Mouse (Mus musculus) stomach, embryonic 15.5 days (tissue): Measurements from ENCODE around the gene Slc25a35. TPM values are rescaled to one million over a fixed set of nuclear protein-coding genes. Genes with fewer than 3 reads are reported as not detected.
"Not testable (repeated sequence)": the region's sequence is repeated elsewhere in the genome, so short reads cannot be mapped to it uniquely, and the experiment has no call there.

Experiments used
- ATAC-seq: fragments of 200-750 bp; cut with Nextera tagmentation; 2 replicates; pipeline ENCODE4 v1.8.0; 2017; ENCODE audit warnings: low read depth, moderate number of reproducible peaks, moderate TSS enrichment; ENCODE audit not compliant: insufficient read depth, low FRiP score
- H3K27ac ChIP-seq: fragments of 300-500 bp; sonication (generic); 2 replicates; pipeline ENCODE4 v1.5.1; 2015; ENCODE audit warnings: mild to moderate bottlenecking, inconsistent platforms
- H3K27me3 ChIP-seq: fragments of 300-500 bp; sonication (generic); replicated peaks from 2 replicates; pipeline ENCODE4 v1.6.1; 2015; ENCODE audit warnings: inconsistent platforms
- H3K36me3 ChIP-seq: fragments of 300-500 bp; sonication (generic); 2 replicates; pipeline ENCODE4 v1.6.1; 2015; ENCODE audit warnings: inconsistent platforms
- H3K4me1 ChIP-seq: fragments of 300-500 bp; sonication (generic); 2 replicates; pipeline ENCODE4 v1.6.1; 2015; ENCODE audit warnings: inconsistent platforms
- H3K4me2 ChIP-seq: fragments of 300-500 bp; sonication (generic); 2 replicates; pipeline ENCODE4 v1.6.1; 2015; ENCODE audit warnings: mild to moderate bottlenecking, inconsistent platforms
- H3K4me3 ChIP-seq: fragments of 300-500 bp; sonication (generic); replicated peaks from 2 replicates; pipeline ENCODE4 v1.5.1; 2015; ENCODE audit warnings: inconsistent platforms
- H3K9ac ChIP-seq: fragments of 300-500 bp; sonication (generic); 2 replicates; pipeline ENCODE4 v1.6.1; 2015; ENCODE audit warnings: inconsistent platforms
- H3K9me3 ChIP-seq: fragments of 300-500 bp; sonication (generic); 2 replicates; pipeline ENCODE4 v1.6.1; 2016; ENCODE audit warnings: inconsistent platforms
- WGBS: fragments of 180-500 bp; shearing (Covaris S2); methylation state at CpG from one replicate; pipeline ENCODE4 v1.1.7; 2015; 5-methylcytosine and 5-hydroxymethylcytosine counted together
- microRNA-seq: library from miRNA; unstranded; fragments of <30 nt; microRNA quantifications from one replicate; pipeline ENCODE4, GENCODE M21; 2016
- polyA plus RNA-seq: library from polyadenylated mRNA; unstranded; fragments of >200 nt; fragmentation: Nextera tagmentation; extraction: Ambion mirVana; gene quantifications from 2 replicates; pipeline ENCODE4 v1.2.1, GENCODE M21; 2015

Gene Slc25a35
- polyA plus RNA-seq, 1 experiment from 2014 or later, result 5.1 TPM

DNA sequence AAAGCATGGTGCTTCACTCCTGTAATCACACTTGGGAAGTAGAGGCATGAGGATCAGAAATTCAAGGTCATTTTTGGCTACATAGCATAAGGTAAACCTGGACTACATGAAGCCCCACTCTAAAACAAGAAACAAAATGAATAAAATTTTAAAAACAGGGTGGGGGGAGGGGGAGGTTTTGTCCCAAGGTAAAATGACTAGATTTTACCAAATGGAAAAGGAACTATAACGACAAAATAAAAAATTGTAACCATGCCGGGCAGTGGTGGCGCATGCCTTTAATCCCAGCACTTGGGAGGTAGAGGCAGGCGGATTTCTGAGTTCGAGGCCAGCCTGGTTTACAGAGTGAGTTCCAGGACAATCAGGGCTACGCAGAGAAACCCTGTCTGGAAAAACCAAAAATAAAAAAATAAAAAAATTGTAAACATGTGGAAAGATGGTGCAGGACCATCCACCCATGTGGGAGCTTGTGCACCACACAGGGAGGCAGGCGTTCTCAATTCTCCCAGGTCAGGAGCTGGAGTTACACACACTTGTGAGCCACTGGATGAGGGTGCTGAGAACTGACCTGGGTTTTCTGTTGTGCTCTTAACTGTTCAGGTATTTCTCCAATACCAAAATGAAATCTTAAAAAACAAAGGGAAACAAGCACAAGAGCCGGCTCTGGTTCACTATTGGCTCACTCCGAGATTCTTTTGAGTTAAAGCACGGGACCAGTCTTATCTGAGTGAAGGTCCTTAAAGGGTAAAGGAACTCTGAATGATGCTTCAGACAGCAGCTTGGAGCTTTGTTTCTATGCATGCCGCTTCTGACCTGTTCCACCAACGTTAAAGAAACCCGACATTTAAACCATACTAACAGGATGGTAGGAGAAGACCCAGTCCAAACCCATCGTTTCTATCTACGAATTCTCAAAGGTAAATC, 42.7 kb downstream of the Slc25a35 start:
- Histone ChIP-seq H3K27ac (no peak overlapping the region), H3K9ac (no peak overlapping the region), H3K27me3 (no peaks in the 10 kb centered on the region), H3K36me3 (no peaks in the 10 kb centered on the region), H3K4me3 (no peak overlapping the region), H3K4me1 (peaks cover 4% of the 10 kb centered on the region; the same call in 1 of the 2 replicates), H3K9me3 (no peaks in the 10 kb centered on the region), H3K4me2 (peak overlapping the region; percentile 79; the same call in 1 of the 2 replicates)
- 89% methylated on average over 15 of the region's 15 CpGs for WGBS
- no peak for ATAC-seq

DNA sequence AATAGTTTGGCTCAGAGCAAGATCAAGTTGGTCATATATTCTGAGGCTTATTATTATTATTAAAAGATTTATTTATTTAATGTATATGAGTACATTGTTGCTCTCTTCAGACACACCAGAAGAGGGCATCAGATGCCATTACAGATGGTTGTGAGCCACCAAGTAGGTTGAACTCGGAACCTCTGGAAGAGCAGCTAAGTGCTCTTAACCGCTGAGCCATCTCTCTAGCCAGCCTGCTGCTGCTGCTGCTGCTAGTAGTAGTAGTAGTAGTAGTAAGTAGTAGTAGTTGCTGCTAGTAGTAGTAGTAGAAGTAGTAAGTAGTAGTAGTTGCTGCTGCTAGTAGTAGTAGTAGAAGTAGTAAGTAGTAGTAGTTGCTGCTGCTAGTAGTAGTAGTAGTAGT, 43.5 kb downstream of the Slc25a35 start:
- H3K27me3 ChIP-seq, H3K36me3 ChIP-seq, H3K9me3 ChIP-seq, H3K9ac ChIP-seq, ATAC-seq, H3K4me1 ChIP-seq: not testable (repeated sequence)
- peak overlapping the region; percentile 88; the same call in 1 of the 2 replicates for H3K27ac ChIP-seq
- H3K4me3 ChIP-seq, result peak overlapping the region; percentile 51
- peak overlapping the region; percentile 79 for H3K4me2 ChIP-seq
- 60% methylated on average over 2 of the region's 2 CpGs for WGBS

DNA sequence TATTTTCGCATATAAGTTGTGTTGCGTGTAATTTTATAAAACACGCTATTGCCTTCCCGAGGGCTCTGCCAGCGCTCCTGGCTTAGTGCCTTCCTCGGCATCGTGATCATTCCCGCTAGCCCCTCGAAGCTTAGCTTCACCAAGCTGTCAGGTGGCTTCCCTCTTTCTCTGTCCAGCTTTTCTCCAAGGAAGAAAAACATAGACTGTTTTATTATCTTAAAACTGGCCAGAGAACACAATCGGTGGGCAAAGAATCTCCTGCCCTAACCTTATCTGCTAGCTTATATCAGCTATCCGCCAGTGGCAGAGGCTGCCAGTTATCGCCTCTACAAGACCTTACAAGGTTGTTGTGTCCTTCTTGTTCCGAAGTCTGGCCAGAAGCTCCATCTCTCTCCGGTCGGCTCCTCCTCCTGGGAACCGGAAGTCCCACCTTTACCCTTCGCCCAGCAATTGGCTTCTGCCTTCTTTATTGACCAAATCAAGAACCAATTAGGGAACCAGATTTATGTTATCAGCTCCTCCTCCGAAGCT, 44.2 kb downstream of the Slc25a35 start:
- ATAC-seq, result peak; percentile 75
- peaks cover 11% of the 10 kb centered on the region for H3K4me1 ChIP-seq
- H3K36me3 ChIP-seq, result no peaks in the 10 kb centered on the region
- peak overlapping the region; percentile 88 for H3K27ac ChIP-seq
- H3K4me2 ChIP-seq, result peak overlapping the region; percentile 79
- peak overlapping the region; percentile 29; the same call in 1 of the 2 replicates for H3K9ac ChIP-seq
- no peaks in the 10 kb centered on the region for H3K9me3 ChIP-seq
- no peaks in the 10 kb centered on the region for H3K27me3 ChIP-seq
- WGBS, result 2% methylated on average over 18 of the region's 18 CpGs
- peak overlapping the region; percentile 51 for H3K4me3 ChIP-seq

DNA sequence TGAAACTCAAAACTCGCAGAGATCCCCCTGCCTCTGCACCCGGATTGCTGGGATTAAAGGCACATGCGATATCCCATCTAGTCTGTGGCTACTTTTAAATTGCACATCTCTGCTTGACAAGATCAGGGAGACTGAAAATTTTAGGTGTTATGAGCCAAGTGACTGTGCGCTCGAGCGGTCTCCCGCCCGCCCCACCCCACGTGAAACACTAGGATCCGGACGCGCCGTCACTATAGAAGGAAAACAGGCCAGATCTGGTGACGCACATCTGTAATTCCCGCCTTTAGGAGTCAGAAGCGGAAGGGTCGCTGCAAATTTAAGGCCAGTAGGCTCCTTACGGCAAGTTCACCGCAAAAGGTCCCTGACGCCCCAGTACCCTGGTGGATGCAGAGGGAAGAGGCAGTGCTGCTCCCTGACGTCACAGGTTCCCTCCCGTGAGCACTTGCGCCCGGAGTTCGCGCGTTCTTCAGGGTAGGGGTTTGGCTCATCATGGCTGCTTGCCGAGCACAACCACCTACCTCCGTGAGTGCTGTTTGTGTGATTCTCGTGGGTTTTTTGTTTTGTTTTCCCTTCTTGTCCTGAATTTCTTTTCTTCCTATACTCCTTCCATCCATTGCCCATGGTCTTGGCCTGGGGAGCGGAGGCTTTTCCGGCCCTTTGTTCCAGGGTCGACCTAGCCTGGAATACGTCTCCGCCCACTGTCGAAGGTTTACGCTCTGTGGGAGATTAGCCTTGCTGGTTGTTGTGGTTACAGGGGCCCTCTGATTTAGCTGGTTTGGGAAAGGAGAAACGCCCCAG, 47.9 kb downstream of the Slc25a35 start, which contains the start of gene Ctc1:
TSS of gene Ctc1 (plus strand) at position 268 of the 798 bp plus-strand sequence.
- H3K4me1 ChIP-seq, result peaks cover 10% of the 10 kb centered on the region
- H3K27ac ChIP-seq, result peak within 1 kb of the TSS; percentile 95
- no peaks in the 10 kb centered on the region for H3K36me3 ChIP-seq
- no peaks in the 10 kb centered on the region for H3K9me3 ChIP-seq
- 2% methylated on average over 38 of the region's 38 CpGs for WGBS
- peak; percentile 92 for ATAC-seq
- H3K4me3 ChIP-seq, result peak within 1 kb of the TSS; percentile 63
- peak within 1 kb of the TSS; percentile 56 for H3K9ac ChIP-seq
- peak within 1 kb of the TSS; percentile 69 for H3K4me2 ChIP-seq
- H3K27me3 ChIP-seq, result no peaks in the 10 kb centered on the region

DNA sequence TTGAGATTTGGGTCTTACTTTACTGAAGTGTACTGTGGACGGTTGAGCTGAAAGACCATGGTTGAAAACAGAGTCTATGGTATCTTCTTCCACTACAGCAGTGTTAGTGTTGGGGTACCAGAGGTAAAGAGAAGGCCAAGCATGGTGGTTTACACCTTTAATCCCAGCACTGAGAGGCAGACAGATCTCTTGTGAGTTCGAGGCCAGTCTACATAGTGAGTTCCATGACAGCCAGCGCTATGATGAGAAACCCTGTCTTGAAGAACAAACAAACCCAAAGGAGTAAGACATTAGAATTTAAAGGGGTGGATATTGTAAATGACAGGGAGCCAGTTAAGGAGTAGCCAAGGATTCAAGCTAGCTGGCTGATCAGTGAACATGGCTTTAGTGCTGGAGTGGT, 48.8 kb downstream of the Slc25a35 start:
- Histone ChIP-seq H3K4me3 (peak overlapping the region; percentile 63), H3K4me1 (peaks cover 10% of the 10 kb centered on the region), H3K9ac (0 out of 2 replicates have a peak overlapping the region, but pooled peaks have one; percentile 9), H3K36me3 (peaks cover 2% of the 10 kb centered on the region; the same call in 1 of the 2 replicates), H3K4me2 (peak overlapping the region; percentile 69), H3K9me3 (no peaks in the 10 kb centered on the region), H3K27ac (peak overlapping the region; percentile 95), H3K27me3 (no peaks in the 10 kb centered on the region)
- WGBS, result 53% methylated on average over 3 of the region's 3 CpGs
- ATAC-seq, result no peak

DNA sequence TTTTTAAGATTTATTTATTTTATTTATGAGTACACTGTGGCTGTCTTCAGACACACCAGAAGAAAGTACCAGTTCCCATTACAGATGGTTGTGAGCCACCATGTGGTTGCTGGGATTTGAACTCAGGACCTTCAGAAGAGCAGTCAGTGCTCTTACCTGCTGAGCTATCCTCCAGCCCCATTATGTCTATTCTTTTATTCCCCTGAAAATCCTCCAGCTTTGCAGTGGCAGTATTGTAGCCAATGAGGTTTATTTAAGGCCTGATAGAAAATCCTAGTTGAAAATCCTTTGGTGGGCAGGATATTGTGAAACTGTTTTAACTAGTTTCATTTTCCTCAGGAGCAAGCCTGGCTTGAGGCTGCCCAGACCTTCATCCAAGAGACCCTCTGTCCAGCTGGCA, 52.8 kb downstream of the Slc25a35 start:
- Histone ChIP-seq H3K4me1 (peaks cover 10% of the 10 kb centered on the region), H3K4me3 (no peak overlapping the region), H3K27ac (no peak overlapping the region), H3K27me3 (no peaks in the 10 kb centered on the region), H3K4me2 (no peak overlapping the region), H3K9me3 (no peaks in the 10 kb centered on the region), H3K9ac (no peak overlapping the region), H3K36me3 (peaks cover 31% of the 10 kb centered on the region)
- no peak for ATAC-seq

Small RNA genes within 50 kb of the gene (microRNA-seq; reads per million reads assigned to microRNA genes)
- 3.3 reads per million, percentile 13 among the genes with 10 or more reads in this experiment for gene Mir3062

Other genes with a start within 250 kb of the Slc25a35 start
- 78.7 and 80.4 TPM in 2 replicates for gene Ndel1, start 96.3 kb upstream of the Slc25a35 start, polyA plus RNA-seq
- gene Rnf222, start 79.6 kb upstream of the Slc25a35 start, polyA plus RNA-seq, result 0.22 and 0.64 TPM in 2 replicates
- gene Rpl26, start 66.5 kb upstream of the Slc25a35 start, polyA plus RNA-seq, result 1,013 and 1,066 TPM in 2 replicates
- not detected in 2 replicates for gene Odf4, start 41.0 kb upstream of the Slc25a35 start, polyA plus RNA-seq
- 8.5 and 8.8 TPM in 2 replicates for gene Arhgef15, start 10.7 kb upstream of the Slc25a35 start, polyA plus RNA-seq
- gene Rangrf, start 7.1 kb downstream of the Slc25a35 start, polyA plus RNA-seq, result 55.9 and 63.0 TPM in 2 replicates
- gene Pfas, start 40.3 kb downstream of the Slc25a35 start, polyA plus RNA-seq, result 31.5 and 33.7 TPM in 2 replicates
- 40.3 and 45.5 TPM in 2 replicates for gene Ctc1, start 47.8 kb downstream of the Slc25a35 start, polyA plus RNA-seq
- 134 and 146 TPM in 2 replicates for gene Aurkb, start 77.5 kb downstream of the Slc25a35 start, polyA plus RNA-seq
- gene Borcs6, start 91.6 kb downstream of the Slc25a35 start, polyA plus RNA-seq, result 10.3 and 10.7 TPM in 2 replicates
- 49.6 and 55.0 TPM in 2 replicates for gene Tmem107, start 102.7 kb downstream of the Slc25a35 start, polyA plus RNA-seq
- gene Vamp2, start 120.4 kb downstream of the Slc25a35 start, polyA plus RNA-seq, result 68.5 and 84.6 TPM in 2 replicates
- gene Per1, start 127.1 kb downstream of the Slc25a35 start, polyA plus RNA-seq, result 15.4 and 20.3 TPM in 2 replicates
- 0.76 and 1.0 TPM in 2 replicates for gene Hes7, start 152.3 kb downstream of the Slc25a35 start, polyA plus RNA-seq
- 0.37 TPM in 2 replicates for gene 9130213A22Rik, start 154.5 kb downstream of the Slc25a35 start, polyA plus RNA-seq
- gene Aloxe3, start 157.8 kb downstream of the Slc25a35 start, polyA plus RNA-seq, result 0.27 and 1.2 TPM in 2 replicates
- 4.2 and 11.5 TPM in 2 replicates for gene Alox12b, start 188.9 kb downstream of the Slc25a35 start, polyA plus RNA-seq
- gene Alox8, start 229.7 kb downstream of the Slc25a35 start, polyA plus RNA-seq, result 0.28 and 0.31 TPM in 2 replicates